Mouse (Mus musculus) liver, embryonic 14.5 days (tissue): ENCODE measurements at regions not wholly inside any gene's neighbourhood (a gene's known extent, or its start where the extent isn't known, plus 50 kb on each side); places are given as distances from the start of the nearest gene placed in this dataset.

Source experiments
- CTCF ChIP-seq: IDR thresholded peaks from 2 replicates; pipeline ENCODE4 v1.5.1; 2016; ENCODE audit warnings: antibody characterized with exemption, low read depth, control low read depth
- EP300 ChIP-seq: IDR thresholded peaks from 2 replicates; pipeline ENCODE4 v1.6.1; 2016; ENCODE audit warnings: antibody characterized with exemption, low read depth

- no peak for TF ChIP-seq CTCF
- no peak for TF ChIP-seq EP300
These were observed 268.6 kb upstream of the Slit2 start for GRCm38 (mm10) chr5:47714333-47714732.
